Mouse (Mus musculus): Measurements from ENCODE around the gene Ndufb10.
A peak's percentile ranks its signal among the peaks of the same experiment; 100 is the strongest.

Ndufb10 gene

GRCm38 (mm10) chr17:24706982-24707800 lies 17.1 kb downstream of the Ndufb10 start, which contains the start of gene Tbl3:
TSS of gene Tbl3 (minus strand) at chr17:24707660.
- DNase-seq (ENCODE audit: low spot score): peak; percentile 94

GRCm38 (mm10) chr17:24705821-24706220 lies 18.5 kb downstream of the Ndufb10 start:
- no peak for DNase-seq (ENCODE audit: low spot score)

GRCm38 (mm10) chr17:24701251-24701650 lies 23.0 kb downstream of the Ndufb10 start:
- no peak for DNase-seq (ENCODE audit: low spot score)

GRCm38 (mm10) chr17:24699473-24699872 lies 24.8 kb downstream of the Ndufb10 start:
- DNase-seq (ENCODE audit: low spot score): no peak

GRCm38 (mm10) chr17:24698715-24699114 lies 25.6 kb downstream of the Ndufb10 start:
- no peak for DNase-seq (ENCODE audit: low spot score)

GRCm38 (mm10) chr17:24697985-24698384 lies 26.3 kb downstream of the Ndufb10 start:
- DNase-seq (ENCODE audit: low spot score): no peak

- DNase-seq (ENCODE audit: low spot score): peak; percentile 76
These were observed 28.1 kb downstream of the Ndufb10 start, which contains the start of the genes Gfer and Noxo1 for GRCm38 (mm10) chr17:24696011-24696697. TSS of gene Gfer (minus strand) at chr17:24696156. TSS of gene Noxo1 (plus strand) at chr17:24696234.

- peak; percentile 33 for DNase-seq (ENCODE audit: low spot score)
These were observed 28.8 kb downstream of the Ndufb10 start for GRCm38 (mm10) chr17:24695326-24696010.

- DNase-seq (ENCODE audit: low spot score): no peak
These were observed 31.9 kb downstream of the Ndufb10 start for GRCm38 (mm10) chr17:24692385-24692784.

GRCm38 (mm10) chr17:24689251-24690081 lies 34.8 kb downstream of the Ndufb10 start, which contains the start of gene Syngr3:
TSS of gene Syngr3 (minus strand) at chr17:24689955.
- no peak for DNase-seq (ENCODE audit: low spot score)

- DNase-seq (ENCODE audit: low spot score): no peak
These were observed 36.7 kb downstream of the Ndufb10 start for GRCm38 (mm10) chr17:24687599-24687998.

GRCm38 (mm10) chr17:24687146-24687595 lies 37.1 kb downstream of the Ndufb10 start:
- DNase-seq (ENCODE audit: low spot score): peak; percentile 52

- peak; percentile 45 for DNase-seq (ENCODE audit: low spot score)
These were observed 37.8 kb downstream of the Ndufb10 start for GRCm38 (mm10) chr17:24686514-24686913.

- DNase-seq (ENCODE audit: low spot score): no peak
These were observed 46.7 kb downstream of the Ndufb10 start for GRCm38 (mm10) chr17:24677500-24678080.

GRCm38 (mm10) chr17:24676877-24677276 lies 47.4 kb downstream of the Ndufb10 start:
- DNase-seq (ENCODE audit: low spot score): no peak

GRCm38 (mm10) chr17:24676187-24676586 lies 48.1 kb downstream of the Ndufb10 start:
- peak; percentile 76 for DNase-seq (ENCODE audit: low spot score)

GRCm38 (mm10) chr17:24674277-24674676 lies 50.0 kb downstream of the Ndufb10 start:
- no peak for DNase-seq (ENCODE audit: low spot score)

- DNase-seq (ENCODE audit: low spot score): no peak
These were observed 52.1 kb downstream of the Ndufb10 start for GRCm38 (mm10) chr17:24672141-24672540.
